Mouse (Mus musculus) embryonic facial prominence, embryonic 13.5 days (tissue): Measurements from ENCODE around the gene Lhfpl3. TPM values are rescaled to one million over a fixed set of nuclear protein-coding genes. Genes with fewer than 3 reads are reported as not detected.
A peak's percentile ranks its signal among the peaks of the same experiment; 100 is the strongest.
"Not testable (repeated sequence)": the region's sequence is repeated elsewhere in the genome, so short reads cannot be mapped to it uniquely, and the experiment has no call there.

Experiments
- ATAC-seq: fragments of 200-750 bp; cut with Nextera tagmentation; 2 replicates; pipeline ENCODE4 v1.8.0; 2017; ENCODE audit warnings: low read depth; ENCODE audit not compliant: insufficient number of reproducible peaks, insufficient read depth, low FRiP score, low TSS enrichment
- H3K27ac ChIP-seq: fragments of 300-500 bp; sonication (generic); 2 replicates; pipeline ENCODE4 v1.5.1; 2015; ENCODE audit warnings: moderate library complexity, mild to moderate bottlenecking, inconsistent platforms
- H3K27me3 ChIP-seq: fragments of 300-500 bp; sonication (generic); 2 replicates; pipeline ENCODE4 v1.6.1; 2015; ENCODE audit warnings: mild to moderate bottlenecking, inconsistent platforms
- H3K36me3 ChIP-seq: fragments of 300-500 bp; sonication (generic); 2 replicates; pipeline ENCODE4 v1.6.1; 2015; ENCODE audit warnings: mild to moderate bottlenecking, inconsistent platforms
- H3K4me1 ChIP-seq: fragments of 300-500 bp; sonication (generic); 2 replicates; pipeline ENCODE4 v1.6.1; 2015; ENCODE audit warnings: inconsistent platforms
- H3K4me2 ChIP-seq: fragments of 300-500 bp; sonication (generic); 2 replicates; pipeline ENCODE4 v1.6.1; 2015; ENCODE audit warnings: moderate library complexity, mild to moderate bottlenecking, inconsistent platforms
- H3K4me3 ChIP-seq: fragments of 300-500 bp; sonication (generic); 2 replicates; pipeline ENCODE4 v1.5.1; 2015; ENCODE audit warnings: mild to moderate bottlenecking, inconsistent platforms
- H3K9ac ChIP-seq: fragments of 300-500 bp; sonication (generic); 2 replicates; pipeline ENCODE4 v1.6.1; 2015; ENCODE audit warnings: mild to moderate bottlenecking, inconsistent platforms
- H3K9me3 ChIP-seq: fragments of 300-500 bp; sonication (generic); 2 replicates; pipeline ENCODE4 v1.6.1; 2016; ENCODE audit warnings: inconsistent platforms
- WGBS: fragments of 180-500 bp; shearing (Covaris S2); methylation state at CpG from one replicate; pipeline ENCODE4 v1.1.7; 2015; ENCODE audit warnings: mixed read lengths; 5-methylcytosine and 5-hydroxymethylcytosine counted together
- polyA plus RNA-seq: library from polyadenylated mRNA; unstranded; fragments of >200 nt; fragmentation: Nextera tagmentation; extraction: Ambion mirVana; gene quantifications from 2 replicates; pipeline ENCODE4 v1.2.1, GENCODE M21; 2015

Gene Lhfpl3
- polyA plus RNA-seq: 0.72 and 0.87 TPM in 2 replicates

GRCm38 (mm10) chr5:22745885-22746532, at the start of gene Lhfpl3:
Gene Lhfpl3, plus strand, starts transcription at chr5:22746059.
- ATAC-seq: peak; percentile 81; the same call in 1 of the 2 replicates
- Histone ChIP-seq H3K4me1 (peaks cover 15% of the 10 kb centered on the region), H3K36me3 (no peaks in the 10 kb centered on the region), H3K9me3 (no peaks in the 10 kb centered on the region), H3K27me3 (peaks cover 84% of the 10 kb centered on the region), H3K4me2 (peak within 1 kb of the TSS; percentile 94), H3K4me3 (peak within 1 kb of the TSS; percentile 58), H3K27ac (no peak within 1 kb of the TSS), H3K9ac (peak within 1 kb of the TSS; percentile 67)
- WGBS: under 1% methylated on average over 37 of the region's 53 CpGs

DNA sequence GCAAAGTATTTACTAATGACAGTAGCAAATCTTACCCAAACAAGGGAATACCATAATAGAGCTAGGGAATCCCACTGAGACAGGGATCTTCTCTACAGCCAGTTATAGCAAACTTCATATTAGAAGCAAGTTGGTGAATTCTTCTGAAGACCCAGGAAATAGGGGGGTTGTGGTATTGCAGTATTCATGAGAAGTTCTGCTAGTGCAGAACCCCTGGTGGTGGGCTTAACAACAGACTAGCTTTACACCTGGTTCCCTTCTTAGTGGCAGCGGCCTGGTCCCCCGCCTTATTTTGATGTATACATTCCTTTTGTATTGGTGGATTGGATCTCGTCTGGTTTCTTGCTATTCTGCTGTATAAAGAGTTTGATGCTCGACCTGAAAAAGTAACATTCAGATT, 39.6 kb upstream of the Lhfpl3 start:
- H3K9me3 ChIP-seq: not testable (repeated sequence)

GRCm38 (mm10) chr5:22745529-22745884, 352 bp upstream of the Lhfpl3 start:
- peaks cover 84% of the 10 kb centered on the region for H3K27me3 ChIP-seq
- H3K36me3 ChIP-seq: no peaks in the 10 kb centered on the region
- ATAC-seq: no peak
- peak overlapping the region; percentile 58 for H3K4me3 ChIP-seq
- 1% methylated on average over 10 of the region's 10 CpGs for WGBS
- peak overlapping the region; percentile 67 for H3K9ac ChIP-seq
- peaks cover 15% of the 10 kb centered on the region for H3K4me1 ChIP-seq
- no peak overlapping the region for H3K27ac ChIP-seq
- no peaks in the 10 kb centered on the region for H3K9me3 ChIP-seq
- peak overlapping the region; percentile 94 for H3K4me2 ChIP-seq

More for the DNA sequence above, 39.6 kb upstream of the Lhfpl3 start:
- ATAC-seq, H3K4me2 ChIP-seq, H3K36me3 ChIP-seq, H3K4me1 ChIP-seq, H3K9ac ChIP-seq, H3K27me3 ChIP-seq, H3K4me3 ChIP-seq, H3K27ac ChIP-seq: not testable (repeated sequence)
- WGBS: 82% methylated on average over 4 of the region's 4 CpGs

DNA sequence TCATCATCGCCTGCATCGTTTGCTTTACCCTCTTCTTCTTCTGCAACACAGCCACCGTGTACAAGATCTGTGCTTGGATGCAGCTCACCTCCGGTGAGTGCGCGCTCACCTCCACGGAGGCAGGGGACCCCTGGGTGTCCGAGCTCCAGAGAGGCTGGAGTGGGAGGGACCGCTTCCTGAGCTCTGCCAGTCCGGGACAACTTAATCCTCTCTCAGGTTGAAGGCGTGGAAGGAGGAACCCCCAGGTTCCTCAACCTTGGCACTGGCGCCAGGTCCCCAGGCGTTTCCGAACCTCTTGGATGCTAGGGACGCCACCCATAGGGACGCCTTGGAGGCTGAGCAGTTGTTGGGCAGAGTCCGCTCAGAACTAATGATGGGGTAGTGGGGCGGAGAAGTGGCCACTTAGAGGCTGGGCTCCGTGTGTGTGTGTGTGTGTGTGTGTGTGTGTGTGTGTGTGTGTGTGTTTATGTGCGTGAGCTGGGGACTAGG, 718 bp downstream of the Lhfpl3 start:
- no peak overlapping the region for H3K27ac ChIP-seq
- no peak for ATAC-seq

DNA sequence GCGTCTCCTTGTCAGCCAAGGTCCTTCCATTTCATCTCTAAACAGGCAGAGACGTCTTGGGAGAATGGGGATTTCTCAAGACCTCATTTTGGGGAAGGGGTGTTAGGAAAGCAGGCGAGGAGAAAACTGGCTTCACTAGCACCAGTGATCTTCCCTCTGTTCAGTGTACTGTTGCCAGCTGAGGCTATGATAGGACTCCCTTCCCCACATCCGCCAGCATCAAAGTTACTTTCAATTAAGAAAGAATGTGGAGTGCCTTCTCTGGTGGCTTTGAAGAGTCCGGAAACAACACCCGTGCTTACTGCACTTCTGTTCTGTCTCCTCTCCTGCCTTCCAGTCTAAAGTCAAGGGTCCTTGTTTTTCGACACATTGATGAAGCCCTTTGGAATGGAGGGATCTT, 1.4 kb downstream of the Lhfpl3 start:
- 3% methylated on average over 7 of the region's 7 CpGs for WGBS
- peaks cover 81% of the 10 kb centered on the region for H3K27me3 ChIP-seq
- H3K36me3 ChIP-seq: no peaks in the 10 kb centered on the region
- ATAC-seq: no peak
- H3K9me3 ChIP-seq: no peaks in the 10 kb centered on the region
- peak overlapping the region; percentile 10; the same call in 1 of the 2 replicates for H3K4me3 ChIP-seq
- H3K4me2 ChIP-seq: peak overlapping the region; percentile 94
- H3K4me1 ChIP-seq: peaks cover 15% of the 10 kb centered on the region
- H3K9ac ChIP-seq: no peak overlapping the region
- H3K27ac ChIP-seq: no peak overlapping the region

More for the DNA sequence above, 718 bp downstream of the Lhfpl3 start:
- Histone ChIP-seq H3K27me3 (peaks cover 85% of the 10 kb centered on the region), H3K9ac (peak overlapping the region; percentile 67), H3K4me2 (peak overlapping the region; percentile 94), H3K4me1 (peaks cover 15% of the 10 kb centered on the region), H3K36me3 (no peaks in the 10 kb centered on the region), H3K4me3 (peak overlapping the region; percentile 58), H3K9me3 (no peaks in the 10 kb centered on the region)
- under 1% methylated on average over 20 of the region's 20 CpGs for WGBS

DNA sequence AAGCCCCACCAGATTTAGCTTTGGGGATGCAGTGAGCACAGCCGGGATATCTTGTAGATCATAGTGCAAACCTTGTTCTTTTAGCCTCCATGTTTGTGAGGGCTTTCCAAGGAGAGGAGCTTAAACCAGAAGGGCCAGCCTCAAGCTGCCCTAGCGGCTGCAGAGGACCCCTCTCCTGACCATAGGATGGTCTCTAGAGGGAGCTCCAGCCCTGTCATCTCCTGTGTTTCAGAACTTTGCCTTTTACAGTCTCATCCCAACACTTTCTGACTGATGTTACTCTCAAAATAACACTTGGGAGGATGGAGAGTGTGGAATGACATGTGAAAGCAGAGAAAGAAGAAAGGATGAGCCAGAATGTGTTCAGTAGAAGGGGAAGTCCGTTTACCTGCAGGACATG, 11.4 kb downstream of the Lhfpl3 start:
- WGBS: 40% methylated on average over 3 of the region's 3 CpGs

GRCm38 (mm10) chr5:22770726-22771125, 24.9 kb downstream of the Lhfpl3 start:
- no peaks in the 10 kb centered on the region for H3K27me3 ChIP-seq
- H3K36me3 ChIP-seq: no peaks in the 10 kb centered on the region
- no peaks in the 10 kb centered on the region for H3K4me1 ChIP-seq
- no peak for ATAC-seq
- no peak overlapping the region for H3K9ac ChIP-seq
- H3K4me2 ChIP-seq: no peak overlapping the region
- H3K9me3 ChIP-seq: no peaks in the 10 kb centered on the region
- H3K4me3 ChIP-seq: no peak overlapping the region
- no peak overlapping the region for H3K27ac ChIP-seq
- 56% methylated on average over 1 of the region's 1 CpGs for whole genome bisulfite sequencing

More for the DNA sequence above, 11.4 kb downstream of the Lhfpl3 start:
- no peaks in the 10 kb centered on the region for H3K27me3 ChIP-seq
- H3K9me3 ChIP-seq: no peaks in the 10 kb centered on the region
- ATAC-seq: no peak
- H3K4me2 ChIP-seq: no peak overlapping the region
- H3K27ac ChIP-seq: no peak overlapping the region
- H3K4me3 ChIP-seq: no peak overlapping the region
- no peak overlapping the region for H3K9ac ChIP-seq
- H3K4me1 ChIP-seq: no peaks in the 10 kb centered on the region
- H3K36me3 ChIP-seq: no peaks in the 10 kb centered on the region

DNA sequence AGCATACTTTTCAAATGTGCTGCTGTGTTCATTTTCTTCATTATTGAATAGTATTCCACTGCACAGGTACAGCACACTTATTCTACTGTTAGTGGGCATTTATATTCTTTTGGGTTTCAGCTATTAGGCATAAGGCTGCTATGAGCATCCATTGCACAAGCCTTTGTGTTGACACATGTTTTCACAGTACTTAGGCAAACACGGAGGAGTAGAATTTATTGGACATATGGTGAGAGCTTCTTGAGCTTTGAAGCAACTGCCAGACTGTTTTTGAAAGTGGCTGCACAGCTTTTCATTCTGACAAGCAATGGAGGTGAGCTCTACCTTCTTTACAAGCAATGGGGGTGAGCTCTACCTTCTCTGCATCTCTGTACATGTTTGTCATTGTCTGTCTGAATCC, 49.5 kb downstream of the Lhfpl3 start:
- H3K27ac ChIP-seq: no peak overlapping the region
- H3K9me3 ChIP-seq: no peaks in the 10 kb centered on the region
- no peaks in the 10 kb centered on the region for H3K4me1 ChIP-seq
- WGBS: 69% methylated on average over 1 of the region's 1 CpGs
- ATAC-seq: no peak
- no peaks in the 10 kb centered on the region for H3K36me3 ChIP-seq
- no peak overlapping the region for H3K9ac ChIP-seq
- no peaks in the 10 kb centered on the region for H3K27me3 ChIP-seq
- no peak overlapping the region for H3K4me2 ChIP-seq
- no peak overlapping the region for H3K4me3 ChIP-seq

DNA sequence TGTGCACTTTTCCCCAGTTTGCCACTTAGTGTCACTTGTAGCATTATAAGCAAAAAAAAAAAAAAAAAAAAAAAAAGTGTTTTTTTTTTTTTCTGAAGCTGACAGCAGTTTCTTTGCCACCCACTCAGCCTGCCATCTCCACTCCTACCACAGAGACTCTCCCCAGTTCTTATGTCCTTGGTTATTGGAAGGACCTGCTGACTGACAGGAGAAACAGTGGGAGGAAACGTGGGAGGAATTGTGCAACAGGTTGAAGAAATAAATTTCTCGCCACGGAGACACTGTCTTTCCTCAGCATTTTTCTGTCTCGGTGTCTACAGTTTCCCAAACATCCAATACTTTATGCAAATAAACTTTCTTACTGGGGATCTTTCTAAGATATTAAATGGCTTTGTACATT, 67.6 kb downstream of the Lhfpl3 start:
- Histone ChIP-seq H3K27me3 (no peaks in the 10 kb centered on the region), H3K4me1 (no peaks in the 10 kb centered on the region), H3K4me3 (no peak overlapping the region), H3K9ac (no peak overlapping the region), H3K4me2 (no peak overlapping the region), H3K27ac (no peak overlapping the region), H3K9me3 (no peaks in the 10 kb centered on the region), H3K36me3 (no peaks in the 10 kb centered on the region)
- 85% methylated on average over 4 of the region's 4 CpGs for WGBS
- no peak for ATAC-seq

DNA sequence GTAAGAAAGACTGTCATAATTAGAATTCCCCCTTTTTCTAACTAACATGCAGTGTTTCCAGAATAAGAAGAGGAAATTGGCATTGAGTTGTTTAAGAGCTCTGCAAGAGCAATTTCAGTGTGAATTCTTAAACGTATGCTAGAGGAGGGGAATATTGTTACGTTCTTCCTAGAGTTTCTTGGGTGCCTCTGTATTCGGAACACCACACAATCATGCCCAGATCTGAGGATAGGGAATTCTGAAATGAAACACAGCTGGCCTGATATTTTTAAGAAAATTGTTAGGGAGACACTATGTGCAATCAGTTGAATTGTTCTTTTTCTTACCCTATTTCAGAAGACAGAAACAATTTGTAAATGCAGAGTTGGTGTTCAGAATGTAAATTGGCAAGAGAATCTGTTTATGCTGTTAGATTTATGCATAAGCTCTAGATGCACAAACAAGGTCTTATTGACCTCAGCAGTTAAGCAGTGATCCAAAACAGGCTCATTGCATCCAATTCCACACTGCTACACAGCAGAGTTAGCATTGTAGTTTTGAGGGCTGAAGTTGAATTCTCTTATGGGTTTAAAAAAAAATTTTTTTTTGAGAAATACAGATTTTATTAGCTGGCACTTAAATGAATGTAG, 84.1 kb downstream of the Lhfpl3 start:
- Histone ChIP-seq H3K9me3 (peaks cover 4% of the 10 kb centered on the region; the same call in 1 of the 2 replicates), H3K4me3 (no peak overlapping the region), H3K36me3 (no peaks in the 10 kb centered on the region), H3K4me2 (no peak overlapping the region), H3K27ac (no peak overlapping the region), H3K4me1 (no peaks in the 10 kb centered on the region), H3K27me3 (no peaks in the 10 kb centered on the region), H3K9ac (no peak overlapping the region)
- 52% methylated on average over 3 of the region's 3 CpGs for WGBS
- ATAC-seq: no peak

DNA sequence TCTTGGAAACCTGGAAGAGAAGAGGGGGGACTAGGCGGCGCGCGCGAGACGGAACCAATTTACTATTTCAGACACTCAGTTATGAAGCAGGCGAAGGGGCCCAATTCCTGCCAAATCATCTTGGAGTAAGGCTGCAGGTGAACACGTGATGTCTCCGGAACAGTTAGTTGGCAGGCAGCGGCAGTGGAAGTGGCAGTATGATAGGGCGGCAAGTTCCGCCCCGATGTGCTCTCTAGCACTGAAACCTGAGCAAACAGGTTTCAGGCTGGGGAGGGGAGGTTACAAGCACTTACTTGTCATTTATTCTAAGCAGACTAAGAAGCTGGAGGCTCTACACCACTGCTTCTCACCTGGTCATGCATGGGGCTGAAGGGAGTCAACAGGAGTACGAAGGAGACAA, 105.7 kb downstream of the Lhfpl3 start:
- no peaks in the 10 kb centered on the region for H3K27me3 ChIP-seq
- H3K9ac ChIP-seq: no peak overlapping the region
- no peaks in the 10 kb centered on the region for H3K4me1 ChIP-seq
- no peak for ATAC-seq
- no peak overlapping the region for H3K4me3 ChIP-seq
- WGBS: 46% methylated on average over 14 of the region's 14 CpGs
- no peaks in the 10 kb centered on the region for H3K9me3 ChIP-seq
- H3K27ac ChIP-seq: no peak overlapping the region
- H3K4me2 ChIP-seq: no peak overlapping the region
- no peaks in the 10 kb centered on the region for H3K36me3 ChIP-seq

DNA sequence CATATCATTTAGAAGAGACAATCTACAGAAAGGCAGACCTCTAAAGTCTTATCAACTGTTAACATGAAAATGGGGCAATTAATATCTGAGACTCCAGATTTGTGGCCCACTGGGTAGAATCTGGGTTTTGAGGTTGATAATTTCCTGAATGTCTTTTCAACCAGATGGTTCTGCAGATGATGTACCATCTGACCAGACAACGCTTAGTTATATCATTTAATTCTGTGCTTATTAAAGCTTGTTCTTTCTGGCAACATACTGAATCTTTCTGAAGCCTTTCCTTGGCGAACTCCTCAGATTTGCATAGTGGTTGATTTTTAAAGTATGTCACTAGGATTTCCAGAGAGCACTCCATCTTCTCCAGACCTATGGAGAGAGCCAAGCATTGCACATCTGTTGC, 107.6 kb downstream of the Lhfpl3 start:
- 90% methylated on average over 2 of the region's 2 CpGs for WGBS
- Histone ChIP-seq H3K4me3 (no peak overlapping the region), H3K4me2 (no peak overlapping the region), H3K27me3 (no peaks in the 10 kb centered on the region), H3K4me1 (no peaks in the 10 kb centered on the region), H3K36me3 (no peaks in the 10 kb centered on the region), H3K9me3 (no peaks in the 10 kb centered on the region), H3K27ac (no peak overlapping the region), H3K9ac (no peak overlapping the region)
- no peak for ATAC-seq
